Comparison of ENCODE assay signal across 8 mouse cellular contexts in the genomic region with DNA sequence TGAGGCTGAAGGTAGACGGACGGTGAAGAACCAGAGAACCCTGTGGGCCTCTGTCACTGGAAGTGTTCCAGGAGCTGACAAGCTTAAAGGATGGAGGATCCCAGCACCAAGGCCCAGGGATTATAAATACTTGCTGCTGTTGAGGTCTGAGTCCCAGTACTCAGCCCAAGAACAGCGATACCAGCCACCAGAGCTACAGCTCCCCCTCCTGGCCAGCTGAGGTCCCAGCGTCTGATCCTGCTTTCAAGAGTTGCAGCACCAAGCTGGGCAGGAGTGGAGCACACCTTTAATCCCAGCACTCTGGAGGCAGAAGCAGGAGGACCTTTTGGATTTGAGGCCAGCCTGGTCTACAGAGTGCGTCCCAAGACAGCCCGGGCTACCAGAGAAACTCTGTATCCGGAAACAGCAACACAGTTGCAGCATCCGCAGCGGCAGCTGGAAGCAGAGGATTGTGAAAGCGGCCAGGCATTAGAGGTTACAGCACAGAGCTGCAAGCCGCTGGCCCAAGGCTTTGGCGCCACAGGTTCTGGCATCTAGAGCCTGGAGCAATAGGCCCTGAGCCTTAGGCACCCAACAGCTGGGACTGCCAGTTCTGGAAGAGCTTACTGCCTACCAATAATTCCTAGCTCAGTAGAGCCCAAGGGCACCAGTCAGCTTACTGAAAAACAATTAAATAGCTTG. TPM values are rescaled to one million over a fixed set of nuclear protein-coding genes. Genes with fewer than 3 reads are reported as not detected.
DNase-seq lines count a peak whose midpoint lies in the region; ATAC-seq and TF ChIP-seq lines count a peak whose summit lies in the region.

No protein-coding gene starts in this region.

- H3K27me3 ChIP-seq in hindbrain, embryonic 16.5 days (replicated peaks; ENCODE audit: control insufficient read depth, insufficient read depth, low read length): no peaks in the 10 kb centered on the region

- intact Hi-C loops in gastrocnemius, adult 2 months (cut with DNase I): loop anchor here (2.0 to 5.0 kb wide), 3 partner anchors 30 to 144 kb away; no protein-coding TSS in a partner anchor
- intact Hi-C loops in left cerebral cortex, adult 2 months (cut with DNase I): loop anchor here (2.0 kb wide), 1 partner anchor 152 kb away; no protein-coding TSS in a partner anchor

- H3K27ac ChIP-seq in gastrocnemius, adult 2 months: peak overlapping the region; percentile 73
- 0 out of 2 replicates have a peak overlapping the region, but pooled peaks have one; percentile 6 for H3K27ac ChIP-seq in hindbrain, embryonic 16.5 days (ENCODE audit: low read depth, low read length)
- H3K27ac ChIP-seq in left cerebral cortex, adult 2 months: no peak overlapping the region

- H3K9me3 ChIP-seq in hindbrain, embryonic 16.5 days (ENCODE audit: control insufficient read depth, low read length): no peaks in the 10 kb centered on the region

- peak; percentile 86 for TF ChIP-seq CTCF in gastrocnemius, adult 2 months (IDR thresholded peaks at IDR 0.05)
- peak; percentile 89 for TF ChIP-seq CTCF in left cerebral cortex, adult 2 months (IDR thresholded peaks at IDR 0.05)

- no peaks in the 10 kb centered on the region; the same call in 1 of the 2 replicates for H3K4me1 ChIP-seq in hindbrain, embryonic 16.5 days (ENCODE audit: control insufficient read depth, insufficient read depth, low read depth, low read length)

- ATAC-seq in hindbrain, embryonic 16.5 days: peak; percentile 54; the same call in 1 of the 2 replicates
- ATAC-seq in megakaryocyte, adult 5-6 weeks (ENCODE audit: poor library complexity, severe bottlenecking): peak; percentile 58

- WGBS in hindbrain, embryonic 16.5 days: 40% methylated on average over 12 of the region's 12 CpGs

- H3K4me2 ChIP-seq in hindbrain, embryonic 16.5 days (ENCODE audit: low read length): no peak overlapping the region

- DNase-seq in adrenal gland, adult (ENCODE audit: inconsistent age in 2 of 2, low spot score in 1 of 2): peak; percentile 82 to 92
- DNase-seq in cerebellum, postnatal 14 days: peak; percentile 81 to 88
- DNase-seq in gastrocnemius, adult 2 months: peak; percentile 83
- peak; percentile 64 to 72 for DNase-seq in left cerebral cortex, adult 2 months (ENCODE audit: extremely low spot score in 1 of 2, low spot score in 2 of 2)
- peak; percentile 63 for DNase-seq in right cerebral cortex, postnatal 25 days
- DNase-seq in yolk sac, embryonic 10.5 days (ENCODE audit: low spot score): peak; percentile 53

- no peak overlapping the region for H3K9ac ChIP-seq in hindbrain, embryonic 16.5 days (ENCODE audit: low read depth, low read length)

- peak overlapping the region; percentile 38 for H3K4me3 ChIP-seq in gastrocnemius, adult 2 months
- H3K4me3 ChIP-seq in hindbrain, embryonic 16.5 days (ENCODE audit: low read length): no peak overlapping the region
- H3K4me3 ChIP-seq in left cerebral cortex, adult 2 months: no peak overlapping the region

- no peaks in the 10 kb centered on the region for H3K36me3 ChIP-seq in hindbrain, embryonic 16.5 days (ENCODE audit: control insufficient read depth, insufficient read depth, low read length)

RNA-seq across cellular contexts. Expression of gene Ddr1, which starts 32.0 kb away (rescaled TPM):
- 10 to 100 TPM; 13.4 to 15.9 TPM for total RNA-seq in gastrocnemius, adult 2 months (2021)
- 87.1 and 106 TPM in 2 replicates for polyA plus RNA-seq in hindbrain, embryonic 16.5 days (2015; fragmentation: Nextera tagmentation; extraction: Ambion mirVana)
- 10 to 100 TPM; 47.2 to 47.8 TPM for total RNA-seq in left cerebral cortex, adult 2 months (2021)
- total RNA-seq in megakaryocyte, adult 5-6 weeks (2015): 0.91 and 1.0 TPM in 2 replicates
- total RNA-seq in megakaryocyte, adult 5-6 weeks (2017): 0.49 and 1.0 TPM in 2 replicates

Comparison
In these comparisons a context has a peak if more than half of its experiments do, and no peak if none do; other contexts are left out.
1. RNA of gene Ddr1, which starts 32.0 kb away (total RNA-seq): 47.2 to 47.8 TPM in left cerebral cortex, adult 2 months and 13.4 to 15.9 TPM in gastrocnemius, adult 2 months; 0.49 to 1.0 TPM in megakaryocyte, adult 5-6 weeks; every median in the first group is over 4 times any median in the second.
2. Peak in every context shown above with its lines, with median percentiles within 50 percentile points of each other: DNase-seq.